Mouse (Mus musculus) G1E (cell line): ENCODE results near the gene Zbtb25.

Experiments
- CTCF ChIP-seq: IDR thresholded peaks from 2 replicates; pipeline ENCODE4 v1.5.1; 2012; ENCODE audit warnings: low read depth, low read length, inconsistent platforms, mixed read lengths
- GATA1 ChIP-seq: IDR thresholded peaks from 2 replicates; pipeline ENCODE4 v1.6.1; 2012; ENCODE audit warnings: borderline replicate concordance, low read length, inconsistent platforms, mixed read lengths
- GATA2 ChIP-seq: IDR thresholded peaks from 2 replicates; pipeline ENCODE4 v1.6.1; 2012; ENCODE audit warnings: low read depth, low read length, inconsistent platforms, borderline replicate concordance
- POLR2AphosphoS5 ChIP-seq: IDR thresholded peaks from 2 replicates; pipeline ENCODE4 v1.6.1; 2012; ENCODE audit warnings: low read depth, low read length, inconsistent platforms; ENCODE audit not compliant: insufficient replicate concordance
- TAL1 ChIP-seq: conservative IDR thresholded peaks from 2 replicates; pipeline ENCODE4 v1.6.1; 2012; ENCODE audit warnings: low read depth, low read length, inconsistent platforms, mixed read lengths

DNA sequence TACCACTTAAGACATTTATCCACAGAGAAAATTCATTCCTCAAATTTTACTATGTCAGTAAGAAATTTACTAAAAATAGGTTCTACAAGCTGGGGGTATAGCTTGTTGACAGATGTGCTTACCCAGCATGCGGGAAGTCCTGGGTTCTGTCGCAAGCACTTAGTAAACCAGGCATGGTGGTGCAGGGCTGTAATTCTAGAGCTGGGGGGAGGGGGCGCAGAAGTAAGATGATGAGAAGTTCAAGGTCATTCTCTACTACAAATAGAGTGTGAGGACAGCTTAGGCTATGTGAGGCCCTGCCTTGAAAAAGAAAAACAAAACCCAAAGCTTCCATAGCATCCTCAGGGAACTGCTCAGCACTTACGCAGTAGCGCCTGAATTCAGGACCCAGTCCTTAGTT is 9.2 kb upstream of the Zbtb25 start:
- TF ChIP-seq CTCF (no peak), TAL1 (no peak), GATA1 (no peak), GATA2 (no peak), POLR2AphosphoS5 (no peak)
